11 mouse cellular contexts compared by ENCODE assay signal in genomic region chr10:92665287-92665686, GRCm38 (mm10).
"Had no signal": no experiment of that assay in that cellular context is flagged by ENCODE, and none has a peak within 500 bp of the region (broad histone marks: within the 10 kb centered on the region; RNA-seq: fewer than 3 reads in every experiment).

No protein-coding gene starts in this region.

- ATAC-seq: midbrain, embryonic 15.5 days had no signal

- DNase-seq: kidney, postnatal 36 days; layer of hippocampus, postnatal 36 days; liver, embryonic 13.5 days; lung, adult 2 months; lung, postnatal 14 days; lung, postnatal 4 days; right cerebral cortex, adult 18-20 months; right cerebral cortex, postnatal 14 days; right cerebral cortex, postnatal 4 days; thymus, postnatal 36 days had no signal
